Mouse (Mus musculus) MEL (cell line): ENCODE results near the gene Letm1.

ENCODE experiments used
- CHD1 ChIP-seq: IDR thresholded peaks from 2 replicates; pipeline ENCODE4 v1.6.1; 2012; ENCODE audit warnings: low read depth, mild to moderate bottlenecking, inconsistent platforms, low read length, improper control_type of control experiment
- CTCF ChIP-seq, 3 experiments: IDR thresholded peaks in 2 of 3; conservative IDR thresholded peaks in 1 of 3; 2 replicates each; pipeline ENCODE4 v1.5.1; 2011 to 2012; ENCODE audit warnings: low read length in 3 of 3, low read depth in 2 of 3, mild to moderate bottlenecking in 2 of 3, improper control_type of control experiment in 1 of 3, inconsistent platforms in 1 of 3, mixed read lengths in 1 of 3, moderate library complexity in 1 of 3; ENCODE audit not compliant: control insufficient read depth in 1 of 3, insufficient read depth in 1 of 3, poor library complexity in 1 of 3, severe bottlenecking in 1 of 3
- ELF1 ChIP-seq: IDR thresholded peaks from 2 replicates; pipeline ENCODE4 v1.6.1; 2014; ENCODE audit warnings: low read depth, mild to moderate bottlenecking, inconsistent platforms, low read length, improper control_type of control experiment, moderate library complexity
- JUND ChIP-seq: IDR thresholded peaks from 2 replicates; pipeline ENCODE4 v1.6.1; 2011; ENCODE audit warnings: low read depth, mild to moderate bottlenecking, improper control_type of control experiment, low read length
- MAX ChIP-seq: IDR thresholded peaks from 2 replicates; pipeline ENCODE4 v1.6.1; 2011; ENCODE audit warnings: low read length, improper control_type of control experiment
- MXI1 ChIP-seq: IDR thresholded peaks from 2 replicates; pipeline ENCODE4 v1.6.1; 2011; ENCODE audit warnings: mild to moderate bottlenecking, low read depth, low read length, improper control_type of control experiment
- MYC ChIP-seq: IDR thresholded peaks from 2 replicates; pipeline ENCODE4 v1.6.1; 2011; ENCODE audit warnings: low read depth, mild to moderate bottlenecking, low read length, improper control_type of control experiment, moderate library complexity
- POLR2A ChIP-seq, 2 experiments: IDR thresholded peaks; 2 replicates each; pipeline ENCODE4 v1.6.1; 2011 to 2012; ENCODE audit warnings: low read length in 2 of 2, mild to moderate bottlenecking in 2 of 2, control low read depth in 1 of 2, improper control_type of control experiment in 1 of 2, low read depth in 1 of 2, moderate library complexity in 1 of 2; ENCODE audit not compliant: control insufficient read depth in 1 of 2, insufficient read depth in 1 of 2, poor library complexity in 1 of 2
- RCOR1 ChIP-seq: IDR thresholded peaks from 2 replicates; pipeline ENCODE4 v1.6.1; 2012; ENCODE audit warnings: low read depth, mild to moderate bottlenecking, inconsistent platforms, low read length, improper control_type of control experiment
- TBP ChIP-seq: IDR thresholded peaks from 2 replicates; pipeline ENCODE4 v1.8.0; 2011; ENCODE audit warnings: low read depth, low read length, improper control_type of control experiment
- TCF12 ChIP-seq: IDR thresholded peaks from 2 replicates; pipeline ENCODE4 v1.6.1; 2014; ENCODE audit warnings: low read depth, mild to moderate bottlenecking, inconsistent platforms, low read length, improper control_type of control experiment, moderate library complexity
- USF1 ChIP-seq: IDR thresholded peaks from 2 replicates; pipeline ENCODE4 v1.6.1; 2014; ENCODE audit warnings: low read depth, mild to moderate bottlenecking, inconsistent platforms, low read length, improper control_type of control experiment, moderate library complexity
- ZNF384 ChIP-seq: IDR thresholded peaks from 2 replicates; pipeline ENCODE4 v1.6.1; 2012; ENCODE audit warnings: low read depth, mild to moderate bottlenecking, inconsistent platforms, low read length, improper control_type of control experiment

DNA sequence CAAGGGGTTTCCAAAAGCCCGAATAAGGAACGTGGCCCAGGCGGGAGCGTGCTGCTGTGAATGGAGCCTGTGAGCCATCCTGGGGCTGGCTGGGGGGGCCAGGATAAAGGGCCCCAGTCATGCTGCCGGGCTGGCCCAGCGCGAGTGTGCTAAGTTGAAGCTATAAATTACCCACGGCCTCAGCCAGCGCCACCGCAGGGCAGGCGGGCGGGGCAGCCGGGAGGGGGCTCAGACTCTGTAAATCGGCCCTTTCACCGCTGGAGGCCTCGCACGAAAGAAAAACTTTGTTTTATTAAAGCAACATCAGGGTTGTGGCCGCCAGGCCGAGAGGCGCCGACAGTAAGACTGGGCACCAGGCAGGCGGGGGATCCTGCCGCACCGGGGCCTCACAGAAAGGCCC lies 90.2 kb downstream of the Letm1 start:
- TF ChIP-seq CHD1 (no peak), ZNF384 (no peak), RCOR1 (no peak), USF1 (no peak), JUND (no peak), MYC (no peak), POLR2A (IDR thresholded peaks at IDR 0.05; ENCODE audit: control insufficient read depth in 1 of 2, insufficient read depth in 1 of 2, low read depth in 1 of 2, low read length in 2 of 2, poor library complexity in 1 of 2) (no peak), TCF12 (no peak), MXI1 (no peak), CTCF (IDR thresholded peaks at IDR 0.05 in 2 of 3, conservative IDR thresholded peaks at IDR 0.05 in 1 of 3; ENCODE audit: control insufficient read depth in 1 of 3, insufficient read depth in 1 of 3, low read depth in 2 of 3, low read length in 3 of 3, poor library complexity in 1 of 3, severe bottlenecking in 1 of 3) (no peak), MAX (no peak), TBP (no peak), ELF1 (no peak)
